Mouse (Mus musculus) stomach, postnatal 0 days (tissue): ENCODE results near the gene Dpep1. TPM values are rescaled to one million over a fixed set of nuclear protein-coding genes. Genes with fewer than 3 reads are reported as not detected.

Experiments used
- ATAC-seq: fragments of 200-750 bp; cut with Nextera tagmentation; 2 replicates; pipeline ENCODE4 v1.8.0; 2017; ENCODE audit not compliant: low FRiP score, low TSS enrichment
- DNase-seq: peaks from one replicate; pipeline ENCODE4 v3.0.0-alpha.2; 2016; ENCODE audit warnings: low spot score
- H3K27ac ChIP-seq: fragments of 300-500 bp; sonication (generic); replicated peaks from 2 replicates; pipeline ENCODE4 v1.5.1; 2014; ENCODE audit warnings: mild to moderate bottlenecking, control low read depth
- H3K27me3 ChIP-seq: fragments of 300-500 bp; sonication (generic); 2 replicates; pipeline ENCODE4 v1.6.1; 2014; ENCODE audit warnings: low read length; ENCODE audit not compliant: control insufficient read depth, insufficient read depth
- H3K36me3 ChIP-seq: fragments of 300-500 bp; sonication (generic); 2 replicates; pipeline ENCODE4 v1.6.1; 2014; ENCODE audit warnings: low read length, mixed read lengths; ENCODE audit not compliant: control insufficient read depth, insufficient read depth
- H3K4me1 ChIP-seq: fragments of 300-500 bp; sonication (generic); replicated peaks from 2 replicates; pipeline ENCODE4 v1.6.1; 2014; ENCODE audit warnings: antibody characterized with exemption; ENCODE audit not compliant: control insufficient read depth, insufficient read depth
- H3K4me2 ChIP-seq: fragments of 300-500 bp; sonication (generic); replicated peaks from 2 replicates; pipeline ENCODE4 v1.6.1; 2014; ENCODE audit warnings: low read depth, mild to moderate bottlenecking, control low read depth, moderate library complexity
- H3K4me3 ChIP-seq: fragments of 300-500 bp; sonication (generic); 2 replicates; pipeline ENCODE4 v1.5.1; 2014; ENCODE audit warnings: low read depth, low read length, control low read depth
- H3K9ac ChIP-seq: fragments of 300-500 bp; sonication (generic); 2 replicates; pipeline ENCODE4 v1.6.1; 2014; ENCODE audit warnings: mild to moderate bottlenecking, low read length, control low read depth, mixed read lengths
- H3K9me3 ChIP-seq: fragments of 300-500 bp; sonication (generic); 2 replicates; pipeline ENCODE4 v1.6.1; 2016; ENCODE audit warnings: low read length; ENCODE audit not compliant: control insufficient read depth
- CTCF ChIP-seq: IDR thresholded peaks from 2 replicates; pipeline ENCODE4 v1.5.1; 2016; ENCODE audit warnings: antibody characterized with exemption, low read depth, mild to moderate bottlenecking, moderate library complexity
- EP300 ChIP-seq: optimal IDR thresholded peaks from 2 replicates; pipeline ENCODE3; 2016; ENCODE audit warnings: antibody characterized with exemption
- WGBS: fragments of 180-500 bp; shearing (Covaris S2); extraction: QIAGEN DNeasy Blood & Tissue Kit; methylation state at CpG from one replicate; pipeline ENCODE4 v1.1.7; 2014; 5-methylcytosine and 5-hydroxymethylcytosine counted together
- polyA plus RNA-seq: library from polyadenylated mRNA; unstranded; fragments of >200 nt; fragmentation: Nextera tagmentation; extraction: Ambion mirVana; gene quantifications from 2 replicates; pipeline ENCODE4 v1.2.1, GENCODE M21; 2015

Gene Dpep1
- polyA plus RNA-seq, 1 experiment from 2014 or later: 13.6 TPM

DNA sequence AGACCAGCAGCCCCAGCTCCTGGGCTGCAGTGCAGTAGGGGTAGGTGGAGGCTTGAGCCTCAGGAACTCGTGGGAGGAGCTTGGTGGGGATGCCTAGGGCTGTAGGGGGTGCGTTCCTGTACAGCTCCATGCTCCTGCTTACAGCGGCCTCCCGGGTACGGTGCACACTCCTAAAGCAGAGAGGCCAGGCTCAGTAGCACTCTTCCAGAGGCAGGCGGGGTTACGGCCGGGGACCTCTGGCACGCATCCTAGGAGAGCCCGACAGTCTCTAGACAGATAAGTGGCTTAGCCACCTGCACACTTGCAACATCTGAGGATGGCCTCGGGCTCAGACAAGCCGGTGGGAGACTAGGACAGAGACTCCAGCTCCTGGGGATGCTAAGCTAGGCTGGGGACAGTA, 59.5 kb downstream of the Dpep1 start:
- Histone ChIP-seq H3K9ac (no peak overlapping the region), H3K36me3 (peaks cover 27% of the 10 kb centered on the region), H3K27me3 (no peaks in the 10 kb centered on the region), H3K4me3 (no peak overlapping the region), H3K4me2 (no peak overlapping the region), H3K9me3 (no peaks in the 10 kb centered on the region), H3K27ac (no peak overlapping the region), H3K4me1 (no peaks in the 10 kb centered on the region)
- ATAC-seq (0 out of 2 replicates have a peak, but pooled peaks have one; percentile 17), DNase-seq (no peak)
- 89% methylated on average over 12 of the region's 12 CpGs for WGBS
- TF ChIP-seq EP300 (no peak), CTCF (no peak)

DNA sequence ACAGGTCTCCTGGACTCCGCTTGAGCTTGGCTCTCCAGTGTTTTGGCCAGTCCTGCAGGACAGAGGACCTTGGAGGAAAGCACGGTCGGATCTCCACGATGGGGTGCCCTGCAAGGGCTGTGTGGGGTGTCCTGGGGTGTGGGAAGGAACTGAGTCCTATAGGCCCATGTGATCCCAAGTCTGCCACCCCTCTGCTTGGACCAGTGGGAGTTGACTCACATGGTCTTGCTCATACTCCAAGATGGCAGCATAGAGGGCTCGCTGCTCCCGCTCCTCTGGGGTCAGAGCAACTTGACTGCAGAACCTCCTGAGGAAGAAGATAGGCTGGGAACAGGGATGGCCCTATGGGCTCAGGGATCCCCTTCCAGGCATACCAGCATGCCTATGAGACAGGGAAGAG, 61.7 kb downstream of the Dpep1 start:
- Histone ChIP-seq H3K36me3 (peaks cover 29% of the 10 kb centered on the region), H3K4me1 (no peaks in the 10 kb centered on the region), H3K9ac (no peak overlapping the region), H3K9me3 (no peaks in the 10 kb centered on the region), H3K27ac (no peak overlapping the region), H3K4me2 (no peak overlapping the region), H3K27me3 (no peaks in the 10 kb centered on the region), H3K4me3 (no peak overlapping the region)
- TF ChIP-seq EP300 (no peak), CTCF (no peak)
- WGBS: 98% methylated on average over 6 of the region's 6 CpGs
- no peak for DNase-seq
- ATAC-seq: no peak

DNA sequence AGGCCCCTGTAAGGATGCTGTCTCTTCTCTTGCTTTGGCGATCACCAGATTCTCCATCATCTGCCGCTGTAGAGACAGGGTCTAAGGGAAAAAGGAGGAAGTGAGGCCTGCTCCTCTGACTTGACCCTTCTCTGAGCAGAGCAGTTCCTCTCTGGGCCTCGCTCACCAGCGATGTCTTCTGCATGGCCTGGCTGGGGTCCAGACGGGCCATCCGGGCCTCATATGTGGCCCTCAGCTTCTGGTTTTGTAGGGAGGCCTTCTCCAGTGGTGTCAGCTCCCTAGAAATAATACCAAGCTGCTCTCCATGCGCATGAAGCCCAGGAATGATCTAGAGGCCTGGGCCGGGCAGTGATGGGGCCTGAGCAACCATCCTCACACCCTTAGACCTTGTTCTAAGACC, 62.6 kb downstream of the Dpep1 start:
- DNase-seq: no peak
- Histone ChIP-seq H3K27me3 (no peaks in the 10 kb centered on the region), H3K4me1 (no peaks in the 10 kb centered on the region; the same call in none of the 2 replicates), H3K4me2 (no peak overlapping the region), H3K4me3 (no peak overlapping the region), H3K27ac (no peak overlapping the region), H3K36me3 (peaks cover 26% of the 10 kb centered on the region), H3K9ac (no peak overlapping the region), H3K9me3 (no peaks in the 10 kb centered on the region)
- 91% methylated on average over 8 of the region's 8 CpGs for WGBS
- no peak for ATAC-seq
- TF ChIP-seq CTCF (no peak), EP300 (no peak)

DNA sequence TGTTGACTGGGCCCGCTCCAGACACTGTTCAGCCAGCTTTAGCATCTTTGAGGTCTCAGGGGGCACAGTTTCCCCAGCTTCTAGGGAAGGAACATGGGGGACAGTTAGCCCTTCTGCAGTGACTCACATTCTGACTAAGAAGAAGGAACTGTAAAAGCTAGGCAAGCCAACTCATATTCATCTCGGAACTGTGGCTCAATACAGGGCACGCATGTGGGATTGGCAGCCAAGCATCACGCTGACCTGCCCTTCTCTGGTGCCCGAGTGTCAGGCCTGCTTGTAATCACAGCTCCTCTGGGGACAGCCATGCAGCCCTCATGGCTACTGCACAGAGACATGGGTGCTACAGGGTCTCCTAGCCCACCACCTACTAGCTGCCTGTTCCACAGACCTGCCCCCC, 64.9 kb downstream of the Dpep1 start:
- Histone ChIP-seq H3K4me2 (no peak overlapping the region), H3K4me3 (no peak overlapping the region), H3K27ac (no peak overlapping the region), H3K9me3 (no peaks in the 10 kb centered on the region), H3K4me1 (no peaks in the 10 kb centered on the region; the same call in none of the 2 replicates), H3K36me3 (peaks cover 20% of the 10 kb centered on the region), H3K9ac (no peak overlapping the region), H3K27me3 (no peaks in the 10 kb centered on the region)
- ATAC-seq: no peak
- TF ChIP-seq CTCF (no peak), EP300 (no peak)
- DNase-seq: no peak
- 92% methylated on average over 5 of the region's 5 CpGs for WGBS

Other genes starting within 250 kb of the Dpep1 start
- 35.0 and 35.8 TPM in 2 replicates for gene Ankrd11, start 144.0 kb upstream of the Dpep1 start, polyA plus RNA-seq
- gene Spg7, start 123.3 kb upstream of the Dpep1 start, polyA plus RNA-seq: 29.6 and 32.0 TPM in 2 replicates
- gene Rpl13, start 83.9 kb upstream of the Dpep1 start, polyA plus RNA-seq: 1,460 and 1,506 TPM in 2 replicates
- gene Cpne7, start 68.9 kb upstream of the Dpep1 start, polyA plus RNA-seq: 1.4 TPM in 2 replicates
- gene Sult5a1, start 27.9 kb upstream of the Dpep1 start, polyA plus RNA-seq: 7.8 and 9.3 TPM in 2 replicates
- 153 and 157 TPM in 2 replicates for gene Chmp1a, start 26.5 kb downstream of the Dpep1 start, polyA plus RNA-seq
- 0.91 and 0.94 TPM in 2 replicates for gene Spata33, start 26.6 kb downstream of the Dpep1 start, polyA plus RNA-seq
- gene Cdk10, start 38.6 kb downstream of the Dpep1 start, polyA plus RNA-seq: 16.1 and 16.7 TPM in 2 replicates
- gene Spata2l, start 50.0 kb downstream of the Dpep1 start, polyA plus RNA-seq: 3.1 and 3.6 TPM in 2 replicates
- gene Zfp276, start 68.0 kb downstream of the Dpep1 start, polyA plus RNA-seq: 7.8 and 8.3 TPM in 2 replicates
- 10.3 and 11.2 TPM in 2 replicates for gene Vps9d1, start 68.1 kb downstream of the Dpep1 start, polyA plus RNA-seq
- 5.3 and 5.7 TPM in 2 replicates for gene Fanca, start 132.3 kb downstream of the Dpep1 start, polyA plus RNA-seq
- 12.4 and 13.1 TPM in 2 replicates for gene Spire2, start 146.5 kb downstream of the Dpep1 start, polyA plus RNA-seq
- 133 and 146 TPM in 2 replicates for gene Tcf25, start 187.5 kb downstream of the Dpep1 start, polyA plus RNA-seq
- gene Mc1r, start 220.9 kb downstream of the Dpep1 start, polyA plus RNA-seq: 0.05 TPM in 1 of 2 replicates, not detected in the other
- gene Tubb3, start 225.2 kb downstream of the Dpep1 start, polyA plus RNA-seq: 24.4 and 24.7 TPM in 2 replicates
- gene Def8, start 237.3 kb downstream of the Dpep1 start, polyA plus RNA-seq: 20.6 and 22.5 TPM in 2 replicates